Mouse (Mus musculus): Measurements from ENCODE around the gene Nlrc5.

DNA sequence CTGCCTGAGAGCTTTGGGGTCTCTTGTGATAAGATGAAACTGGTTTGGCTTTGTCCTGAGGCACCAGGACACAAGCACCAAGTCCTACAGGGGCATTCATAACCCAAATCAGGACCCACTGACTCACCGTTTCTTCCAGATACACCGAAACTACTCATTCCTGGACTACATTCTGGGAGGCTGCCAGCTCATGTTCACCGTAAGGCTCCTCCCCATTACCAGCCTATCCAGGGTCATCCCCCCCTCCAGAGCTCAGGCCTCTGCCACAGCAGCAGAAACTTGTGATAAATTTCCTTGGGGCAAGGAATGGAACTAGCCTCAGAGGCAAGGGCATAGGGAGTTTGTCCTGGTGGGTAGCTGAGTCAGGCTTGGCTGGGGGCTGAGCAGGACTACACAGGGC, 123.1 kb downstream of the Nlrc5 start:
- no peak for TF ChIP-seq CTCF (IDR thresholded peaks at IDR 0.05; ENCODE audit: low read depth, low read length)
- TF ChIP-seq POLR2A (IDR thresholded peaks at IDR 0.05; ENCODE audit: extremely low read depth, insufficient read depth, low read length) = no peak

Measured in liver, adult 2 months (tissue).